9 mouse cellular contexts compared by ENCODE assay signal in the genomic region with DNA sequence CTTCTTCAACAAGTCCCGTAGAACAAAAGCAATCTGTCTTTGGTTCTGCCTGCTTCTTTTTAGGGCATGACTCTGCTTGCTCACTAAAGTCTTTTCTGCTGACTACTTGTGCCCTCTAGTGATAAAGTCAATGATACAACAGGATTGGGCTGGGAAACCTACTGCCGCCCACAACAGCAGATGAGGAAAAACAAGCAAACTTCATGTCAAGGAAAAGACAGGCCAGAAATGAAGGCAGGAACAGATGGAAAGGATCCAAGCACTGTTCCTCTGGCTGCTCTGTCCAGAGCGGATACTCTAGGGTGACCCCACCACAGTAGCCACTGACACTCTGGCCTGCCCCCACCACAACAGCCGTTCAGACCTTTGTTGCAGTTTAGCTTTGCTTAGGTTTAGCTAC.
DNase-seq lines count a peak whose midpoint lies in the region; ATAC-seq lines count a peak whose summit lies in the region.
"Had no signal": no experiment of that assay in that cellular context is flagged by ENCODE, and none has a peak within 500 bp of the region (broad histone marks: within the 10 kb centered on the region; RNA-seq: fewer than 3 reads in every experiment).

No protein-coding gene starts in this region.

- H3K4me3 ChIP-seq in kidney, embryonic 14.5 days (ENCODE audit: low read length), result no peak overlapping the region
- H3K4me3 ChIP-seq in stomach, embryonic 15.5 days (replicated peaks), result no peak overlapping the region

- H3K4me2 ChIP-seq in kidney, embryonic 14.5 days (replicated peaks; ENCODE audit: low read depth, low read length), result no peak overlapping the region
- H3K4me2 ChIP-seq in stomach, embryonic 15.5 days, result no peak overlapping the region

- H3K9ac ChIP-seq in kidney, embryonic 14.5 days (ENCODE audit: low read depth, low read length), result no peak overlapping the region
- H3K9ac ChIP-seq in stomach, embryonic 15.5 days, result no peak overlapping the region

- 34% methylated on average over 4 of the region's 4 CpGs for WGBS in kidney, embryonic 14.5 days
- WGBS in stomach, embryonic 15.5 days, result 47% methylated on average over 4 of the region's 4 CpGs

- peak; percentile 68; the same call in 1 of the 2 replicates for ATAC-seq in kidney, embryonic 14.5 days (ENCODE audit: low FRiP score, low TSS enrichment)
- peak; percentile 31; the same call in 1 of the 2 replicates for ATAC-seq in stomach, embryonic 15.5 days (ENCODE audit: insufficient read depth, low FRiP score, low read depth)

- H3K27ac ChIP-seq in kidney, embryonic 14.5 days (ENCODE audit: low read depth, low read length), result peak overlapping the region; percentile 13; the same call in 1 of the 2 replicates
- peak overlapping the region; percentile 57; the same call in 1 of the 2 replicates for H3K27ac ChIP-seq in stomach, embryonic 15.5 days

- no peaks in the 10 kb centered on the region for H3K4me1 ChIP-seq in kidney, embryonic 14.5 days (ENCODE audit: control insufficient read depth, insufficient read depth, low read length)
- no peaks in the 10 kb centered on the region for H3K4me1 ChIP-seq in stomach, embryonic 15.5 days

- no peaks in the 10 kb centered on the region for H3K9me3 ChIP-seq in kidney, embryonic 14.5 days (ENCODE audit: control insufficient read depth, low read length)
- H3K9me3 ChIP-seq in stomach, embryonic 15.5 days, result no peaks in the 10 kb centered on the region
- H3K9me3 ChIP-seq: G1E had no signal

- H3K27me3 ChIP-seq in kidney, embryonic 14.5 days (ENCODE audit: control insufficient read depth, insufficient read depth, low read length), result no peaks in the 10 kb centered on the region
- no peaks in the 10 kb centered on the region for H3K27me3 ChIP-seq in stomach, embryonic 15.5 days (replicated peaks)

- peaks cover 5% of the 10 kb centered on the region; the same call in 1 of the 2 replicates for H3K36me3 ChIP-seq in kidney, embryonic 14.5 days (ENCODE audit: control insufficient read depth, insufficient read depth, low read length)
- H3K36me3 ChIP-seq in stomach, embryonic 15.5 days, result 0 out of 2 replicates have a peak, but pooled peaks cover 3% of the 10 kb centered on the region

- DNase-seq in frontal cortex, adult 2 months (ENCODE audit: extremely low spot score in 1 of 2, low spot score in 1 of 2), result peak; percentile 30 to 68
- DNase-seq in frontal cortex, postnatal 14 days (ENCODE audit: low spot score in 2 of 2), result no peak
- peak; percentile 56 for DNase-seq in 416B (ENCODE audit: low read depth)
- DNase-seq in cerebellum, adult 9-10 months, result peak; percentile 84
- no peak for DNase-seq in testis, postnatal 10 days (ENCODE audit: low spot score)
- no peak for DNase-seq in right cerebral cortex, postnatal 4 days

Comparison
In these comparisons a context has a peak if more than half of its experiments do, and no peak if none do; other contexts are left out.
1. DNase-seq: peak in frontal cortex, adult 2 months (2 of 2), 416B (single experiment) and cerebellum, adult 9-10 months (single experiment); none in frontal cortex, postnatal 14 days (0 of 2), testis, postnatal 10 days (single experiment) and right cerebral cortex, postnatal 4 days (single experiment).